Mouse (Mus musculus): ENCODE results near the gene Golgb1.

DNA sequence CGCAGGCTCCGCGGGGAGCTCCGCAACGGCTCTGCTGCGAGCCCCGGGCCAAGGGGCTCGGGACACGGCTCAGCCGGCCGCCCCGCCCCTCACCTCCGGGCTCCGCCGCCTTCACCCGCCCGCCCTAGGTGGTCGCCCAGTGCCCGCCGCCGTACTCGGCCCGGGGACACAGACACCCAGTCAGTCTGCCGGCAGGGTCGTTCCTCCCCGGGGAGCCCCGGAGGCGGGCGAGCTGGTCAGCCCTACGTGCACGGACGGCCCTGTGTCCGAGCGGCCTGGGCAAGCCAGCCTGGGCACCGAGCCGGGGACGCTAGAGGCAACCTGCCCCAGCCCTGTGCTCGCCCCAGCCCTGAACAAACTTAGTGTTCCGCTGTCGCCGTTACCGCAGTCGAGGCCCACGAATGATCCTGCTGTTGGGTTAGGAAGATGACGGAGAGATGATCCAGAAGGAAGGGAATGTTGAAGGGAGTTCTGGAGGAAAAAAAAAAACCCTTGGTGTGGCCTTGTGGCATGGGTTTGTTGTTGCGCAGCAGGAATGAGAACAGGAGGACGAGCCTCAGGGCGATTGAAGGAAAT is 424 bp downstream of the Golgb1 start:
- no peak for TF ChIP-seq ZNF384 (IDR thresholded peaks at IDR 0.05; ENCODE audit: low read depth, low read length)
- TF ChIP-seq CTCF (IDR thresholded peaks at IDR 0.05 in 2 of 3, conservative IDR thresholded peaks at IDR 0.05 in 1 of 3; ENCODE audit: control insufficient read depth in 1 of 3, insufficient read depth in 1 of 3, low read depth in 2 of 3, low read length in 3 of 3, poor library complexity in 1 of 3, severe bottlenecking in 1 of 3): no peak

Data from MEL (cell line).